Mouse (Mus musculus) left cerebral cortex, postnatal 36 days (tissue): Measurements from ENCODE around the gene Ptpn22. TPM values are rescaled to one million over a fixed set of nuclear protein-coding genes. Genes with fewer than 3 reads are reported as not detected.

Experiments
- DNase-seq, 2 experiments: peaks; one replicate each; pipeline ENCODE4 v3.0.0; 2021 to 2022; ENCODE audit warnings: low spot score in 2 of 2, mixed read lengths in 1 of 2
- intact Hi-C: fragments of 180-260 bp; cut with DNase I; formaldehyde crosslinking; loops from one replicate; pipeline ENCODE4 v1.15.1; 2025
- total RNA-seq, 2 experiments: library from RNA; stranded (reverse); gene quantifications; 2 replicates each; pipeline ENCODE4 v1.2.3; 2021

Gene Ptpn22
- total RNA-seq, 2 experiments from 2014 or later: 1.4 to 1.6 TPM

DNA sequence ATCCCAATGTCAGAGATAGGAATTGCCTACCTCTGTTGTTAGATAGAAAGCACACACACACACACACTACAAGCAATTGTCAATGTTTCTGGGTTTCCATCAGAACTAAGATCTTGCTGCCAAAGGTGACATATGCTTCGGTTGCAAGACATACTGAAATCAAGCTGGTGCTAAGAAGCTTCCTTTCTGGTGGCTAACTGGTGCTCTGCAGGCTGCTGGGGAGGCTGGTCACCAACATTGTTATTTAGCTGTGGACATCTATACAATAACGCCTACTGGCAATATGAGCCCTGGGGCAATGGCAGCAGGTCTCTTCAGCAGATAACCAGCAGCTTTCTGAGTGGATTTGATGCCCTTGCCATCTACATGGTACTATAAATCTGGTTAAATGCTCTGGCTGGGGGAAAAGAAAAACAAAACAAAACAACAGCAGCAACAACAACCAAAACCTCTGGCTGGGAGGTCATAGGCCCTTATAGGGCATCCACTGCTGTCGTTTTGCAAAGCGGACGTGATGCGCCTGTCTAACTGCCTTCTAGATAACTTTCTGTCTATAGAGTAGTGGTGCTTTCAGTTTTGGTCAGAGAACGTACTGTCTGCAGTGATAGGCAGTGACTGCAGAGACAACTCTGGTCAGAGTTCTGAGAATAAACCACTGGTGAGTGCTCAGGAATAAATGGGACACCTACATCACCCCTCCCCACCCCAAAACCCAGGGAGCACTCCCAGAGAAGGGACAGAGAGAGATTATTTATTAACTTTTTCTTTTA lies 2.4 kb upstream of the Ptpn22 start:
- DNase-seq: no peak
- intact Hi-C loops: no loop called here

DNA sequence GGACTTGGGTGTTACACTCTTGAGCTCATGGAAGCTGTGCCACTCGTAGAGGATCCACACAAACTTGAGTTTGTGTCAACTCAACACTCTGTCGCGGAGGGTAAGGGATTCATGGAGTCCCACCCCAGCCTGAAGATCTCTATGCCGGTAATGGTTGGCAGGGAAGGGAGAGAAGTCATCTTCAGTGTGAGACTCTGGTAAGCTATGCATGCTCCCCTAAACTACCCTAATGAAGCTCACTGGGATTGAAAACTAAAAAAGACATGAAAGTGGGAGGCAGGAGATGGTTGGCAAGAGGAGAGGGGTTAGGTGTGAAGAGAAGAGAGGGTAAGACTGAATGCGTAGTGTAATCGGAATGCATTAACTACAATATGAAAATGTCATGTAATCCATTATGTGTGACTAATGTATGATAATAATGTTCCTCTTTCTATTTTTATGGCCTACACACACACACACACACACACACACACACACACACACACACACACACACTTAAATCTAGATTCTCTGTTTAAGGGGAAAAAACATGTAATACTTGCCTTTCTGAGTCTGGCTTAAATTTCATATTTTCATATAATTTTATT lies 1.5 kb upstream of the Ptpn22 start:
- intact Hi-C loops: no loop called here
- DNase-seq: no peak

DNA sequence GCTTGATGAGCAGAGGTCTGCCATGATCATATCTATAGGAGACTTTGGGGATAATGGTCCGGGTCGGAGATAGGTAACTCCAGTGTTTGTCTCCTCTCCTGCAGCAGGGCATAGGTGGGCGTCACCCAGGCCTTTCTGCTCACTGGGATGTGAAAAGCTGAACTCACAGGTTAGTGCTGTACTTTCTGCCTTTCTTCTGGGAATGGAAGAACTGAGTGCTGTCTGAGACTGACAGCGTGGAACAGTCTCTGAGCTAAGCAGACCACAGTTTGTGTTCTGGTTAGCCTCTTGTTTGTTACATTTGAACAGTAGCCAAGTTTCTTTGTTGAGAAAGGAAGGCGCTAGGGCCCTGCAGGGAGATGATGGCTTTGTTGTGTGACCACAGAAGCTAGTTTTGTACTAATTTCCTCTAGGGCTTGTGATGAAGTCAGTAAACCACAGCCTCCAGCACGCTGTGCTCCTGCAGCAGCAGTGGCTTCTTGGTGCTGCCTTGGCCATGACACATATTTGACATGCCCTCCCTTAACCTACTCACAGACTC lies 326 bp downstream of the Ptpn22 start:
- DNase-seq: no peak
- intact Hi-C loops: no loop called here

DNA sequence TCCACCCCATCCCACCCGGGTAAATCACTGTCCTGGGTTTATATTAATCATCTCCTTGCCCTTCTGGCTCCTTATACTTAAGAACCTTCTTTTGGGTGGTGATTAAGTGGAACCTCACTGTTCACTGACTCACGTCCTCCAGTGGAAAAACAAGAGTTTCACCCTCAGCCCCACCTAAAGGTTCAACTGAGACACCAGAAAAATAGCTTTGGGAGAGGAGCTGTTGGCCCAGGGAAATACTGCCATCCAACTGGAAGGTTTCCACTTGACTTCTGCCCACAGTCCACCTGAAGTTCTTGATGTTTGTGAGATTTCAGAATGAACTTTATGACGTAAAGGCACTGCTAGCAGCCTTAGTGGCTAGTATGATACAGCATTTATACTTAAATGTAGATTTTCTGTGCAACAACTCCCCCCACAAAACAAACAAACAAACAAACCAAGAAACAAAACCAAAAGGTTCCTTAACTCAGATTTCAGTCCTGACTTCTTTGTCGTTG lies 3.2 kb downstream of the Ptpn22 start:
- intact Hi-C loops: no loop called here
- no peak for DNase-seq

DNA sequence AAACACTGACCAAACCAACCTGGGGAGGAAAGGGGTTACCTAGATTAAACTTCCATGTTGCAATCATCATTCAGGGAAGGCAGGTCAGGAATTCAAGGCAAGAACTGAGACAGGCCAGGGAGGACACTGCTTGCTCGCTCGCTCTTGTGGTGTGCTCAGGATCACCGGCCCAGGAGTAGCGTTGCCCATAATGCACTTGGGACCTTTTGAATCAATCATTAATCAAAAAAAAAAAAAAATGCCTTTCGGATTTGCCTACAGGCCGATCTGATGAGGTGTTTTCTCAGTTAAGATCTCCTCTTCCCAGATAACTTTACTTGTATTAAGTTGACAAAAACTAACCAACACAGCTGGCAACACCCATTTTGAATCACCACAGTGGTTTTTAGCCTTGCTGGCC lies 4.6 kb downstream of the Ptpn22 start:
- intact Hi-C loops: no loop called here
- no peak for DNase-seq

DNA sequence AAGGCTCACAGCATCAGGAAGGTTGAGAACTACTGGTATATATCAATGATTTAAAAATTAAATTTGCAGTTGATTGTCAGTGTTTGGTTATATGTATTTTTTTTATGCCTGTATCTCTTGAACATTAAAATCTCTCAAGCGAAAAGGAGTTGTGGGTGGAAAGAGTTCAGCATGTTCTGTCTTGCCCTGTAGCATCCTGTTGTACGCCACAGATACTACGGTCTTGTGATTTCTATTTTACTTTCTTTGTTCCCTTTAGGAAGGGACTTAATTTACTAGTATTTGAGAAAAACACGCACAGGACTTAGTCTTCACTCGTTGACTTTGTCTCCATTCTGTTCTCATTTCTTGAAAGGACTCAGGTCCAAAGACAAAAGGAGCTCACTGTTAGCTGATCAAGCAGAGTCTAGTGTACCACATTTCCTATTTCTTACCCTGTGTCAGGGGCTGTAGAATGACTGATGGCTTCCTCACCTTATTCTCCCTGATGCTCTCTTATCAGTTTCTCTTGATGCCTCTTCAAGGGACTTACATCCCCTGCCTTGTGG lies 7.9 kb downstream of the Ptpn22 start:
- intact Hi-C loops: no loop called here
- no peak for DNase-seq

DNA sequence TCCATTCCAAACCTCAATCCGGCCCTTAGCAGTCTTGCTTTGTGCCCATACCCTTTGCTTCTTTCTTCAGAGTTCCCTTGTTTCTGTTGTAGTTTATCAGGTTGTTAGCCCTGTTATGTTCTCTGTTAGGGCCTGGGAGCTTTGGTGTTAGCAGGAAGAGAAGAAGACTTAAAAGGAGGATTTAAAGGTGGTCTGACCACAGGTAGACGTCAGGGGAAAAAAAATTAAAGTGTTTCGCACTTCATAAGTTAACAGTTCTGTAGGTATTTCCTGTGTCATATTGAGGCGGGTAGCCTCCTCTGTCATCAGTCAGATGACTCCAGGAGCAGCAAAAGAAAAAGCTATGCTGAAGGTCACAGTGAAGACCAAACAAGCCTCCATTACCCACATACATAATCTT lies 8.4 kb downstream of the Ptpn22 start:
- DNase-seq: no peak
- intact Hi-C loops: no loop called here

DNA sequence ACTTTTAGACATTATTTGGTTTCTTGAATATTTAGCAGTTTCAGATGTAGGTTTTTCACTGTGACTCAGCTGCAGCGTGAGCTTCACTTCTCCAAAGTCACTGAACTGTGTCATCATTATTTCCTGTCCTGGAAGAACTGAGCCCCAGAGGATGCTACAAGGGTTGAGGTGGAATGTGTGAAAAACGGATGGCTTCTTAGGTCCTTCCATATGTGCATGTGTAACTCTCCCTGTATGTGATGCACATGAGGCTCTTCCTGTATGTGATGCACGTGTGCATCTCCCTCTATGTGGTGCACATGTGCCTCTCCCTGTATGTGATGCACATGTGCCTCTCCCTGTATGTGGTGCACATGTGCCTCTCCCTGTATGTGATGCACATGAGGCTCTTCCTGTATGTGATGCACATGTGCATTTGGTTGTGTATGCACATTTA lies 13.1 kb downstream of the Ptpn22 start:
- no peak for DNase-seq
- intact Hi-C loops: no loop called here

DNA sequence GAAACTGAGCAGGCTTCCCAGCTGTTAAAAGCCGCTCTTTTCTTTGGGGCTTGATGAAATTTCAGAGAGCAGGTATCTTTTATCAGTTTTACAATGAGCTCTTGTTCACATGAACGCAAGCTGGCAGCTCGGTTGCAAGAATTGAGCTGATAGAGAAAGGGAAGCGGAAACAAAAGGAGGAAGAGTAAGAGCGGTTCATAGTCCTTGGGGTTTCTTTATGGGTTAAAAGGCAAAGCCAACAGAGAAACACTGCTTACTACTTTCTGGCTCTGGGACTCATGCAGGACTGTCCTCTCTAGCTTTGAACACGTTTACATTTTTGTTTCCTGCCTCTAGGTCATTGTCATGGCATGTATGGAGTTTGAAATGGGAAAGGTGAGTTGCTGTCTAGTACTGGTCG lies 14.7 kb downstream of the Ptpn22 start:
- intact Hi-C loops: no loop called here
- DNase-seq: no peak

DNA sequence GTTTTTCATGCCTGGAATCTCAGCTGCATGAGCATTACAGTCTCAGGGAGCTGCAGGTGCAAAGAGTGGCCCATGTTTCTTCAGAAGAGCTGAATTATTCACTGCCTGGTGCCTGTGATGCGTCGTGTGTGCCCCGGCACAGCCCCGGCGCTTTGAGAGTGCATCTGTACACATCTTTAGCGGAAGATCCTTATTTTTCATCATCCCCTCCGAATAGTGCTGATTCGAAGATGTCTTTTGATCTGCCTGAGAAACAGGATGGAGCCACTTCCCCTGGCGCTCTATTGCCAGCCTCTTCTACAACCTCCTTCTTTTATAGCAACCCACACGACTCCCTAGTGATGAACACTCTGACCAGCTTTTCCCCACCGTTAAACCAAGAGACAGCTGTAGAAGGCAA lies 26.4 kb downstream of the Ptpn22 start:
- no peak for DNase-seq
- intact Hi-C loops: loop anchor here (5.0 kb wide), 2 partner anchors 64 to 134 kb away; no protein-coding TSS in a partner anchor

DNA sequence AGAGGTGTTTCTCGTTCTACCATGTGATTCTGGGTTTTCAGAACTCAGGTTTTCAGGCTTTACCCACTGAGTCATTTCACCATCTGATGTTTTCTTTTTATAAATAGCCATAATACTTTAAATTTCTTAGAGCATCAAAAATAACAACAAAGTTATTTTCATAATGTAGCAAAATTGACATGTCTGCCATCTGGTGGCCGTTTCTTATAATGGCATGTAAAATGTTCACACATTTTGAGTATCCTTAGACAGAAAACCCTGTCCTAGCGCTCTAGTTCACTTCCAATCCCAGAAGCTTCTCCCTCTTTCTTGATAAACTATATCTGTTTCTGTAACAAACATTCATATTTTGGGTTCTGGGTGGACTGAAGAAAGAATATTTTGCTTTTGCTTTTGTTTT lies 28.0 kb downstream of the Ptpn22 start:
- no peak for DNase-seq
- intact Hi-C loops: loop anchor here (5.0 kb wide), 2 partner anchors 65 to 135 kb away; no protein-coding TSS in a partner anchor

DNA sequence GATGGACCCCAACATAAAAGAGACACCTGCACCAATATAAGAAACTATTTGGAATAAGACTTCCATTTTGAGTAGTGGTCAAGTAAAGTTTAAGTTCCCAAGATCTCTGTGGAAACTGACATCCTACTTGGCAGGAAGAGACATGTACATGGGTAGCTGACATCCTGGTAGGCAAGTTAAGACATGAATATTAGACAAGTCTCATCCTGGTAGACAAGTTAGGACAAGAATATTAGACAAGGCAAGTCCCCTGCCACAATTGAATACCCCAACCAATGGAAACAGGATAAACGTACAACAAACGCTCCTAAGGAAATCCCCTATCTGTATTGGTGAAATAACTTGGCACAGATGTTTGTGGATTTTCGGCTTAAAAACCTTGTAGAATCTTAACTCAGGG lies 33.8 kb downstream of the Ptpn22 start:
- DNase-seq: no peak
- intact Hi-C loops: no loop called here

DNA sequence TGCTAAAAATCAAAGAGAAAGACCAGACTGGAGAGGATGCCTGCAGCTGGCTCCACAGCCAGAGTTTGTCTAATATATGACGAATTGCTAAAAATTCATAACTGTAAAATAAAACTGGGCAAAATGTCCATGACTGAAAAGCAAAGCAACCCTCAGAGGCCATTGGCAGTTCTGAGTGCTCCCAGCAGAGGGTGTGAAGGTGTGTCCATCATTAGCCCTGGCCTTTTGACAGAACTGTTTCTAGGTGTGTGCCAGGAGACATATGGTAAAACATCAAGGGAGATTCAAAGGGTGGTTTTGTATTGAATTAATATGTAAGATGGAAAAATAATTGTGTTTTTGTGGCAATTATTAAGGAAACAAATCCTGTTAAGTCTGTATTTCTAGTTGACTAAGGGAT lies 45.1 kb downstream of the Ptpn22 start:
- intact Hi-C loops: no loop called here
- DNase-seq: no peak

DNA sequence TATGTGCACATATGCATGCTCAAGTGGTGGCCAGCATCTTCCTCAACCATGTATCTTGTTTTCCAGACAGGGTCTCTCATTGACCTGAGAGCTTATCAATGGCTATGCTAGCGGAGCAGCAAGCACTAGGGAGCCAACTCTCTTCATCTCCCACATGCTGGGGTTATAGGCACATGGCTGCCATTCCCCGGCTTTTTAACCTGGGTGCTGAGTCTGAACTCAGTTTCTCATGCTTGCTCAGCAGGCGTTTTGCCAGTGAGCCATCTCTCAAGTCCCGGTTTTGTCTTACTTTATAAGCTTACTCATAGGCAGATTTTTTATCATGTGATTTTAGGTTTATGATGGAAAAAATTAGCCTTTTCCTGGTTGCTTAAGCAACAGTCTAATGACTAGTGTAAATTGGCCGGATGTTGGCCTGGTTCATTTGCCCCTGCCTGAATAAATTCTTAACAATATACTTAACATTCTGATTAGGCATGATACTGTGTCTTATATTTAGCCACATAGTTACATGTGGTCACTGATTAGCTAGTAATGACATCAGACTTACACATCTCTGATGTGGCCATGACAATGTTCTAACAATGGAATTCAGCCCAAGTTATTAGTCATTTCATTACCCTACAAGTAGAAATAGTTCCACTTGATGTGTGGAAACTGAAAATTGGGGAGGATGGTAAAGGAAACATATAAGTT lies 47.9 kb downstream of the Ptpn22 start:
- DNase-seq: no peak
- intact Hi-C loops: no loop called here

DNA sequence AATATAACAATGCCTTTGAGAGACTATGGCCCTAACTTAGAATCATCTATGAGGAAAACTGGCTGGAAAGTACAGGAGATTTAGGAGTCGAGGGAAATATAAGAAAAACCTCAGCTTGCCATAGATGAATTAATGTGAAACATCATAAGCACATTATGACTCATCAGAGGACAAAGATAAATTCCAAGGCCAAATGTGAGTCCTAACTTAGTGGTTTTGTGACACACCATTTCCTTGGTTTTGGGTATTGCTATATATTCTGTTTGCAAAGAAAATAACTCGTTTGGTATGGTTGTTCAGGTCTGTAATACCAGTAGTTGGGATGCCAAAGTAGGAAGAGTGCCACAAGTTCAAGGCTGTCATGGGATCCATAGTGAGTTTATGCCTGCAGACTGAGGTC lies 49.2 kb downstream of the Ptpn22 start:
- intact Hi-C loops: no loop called here
- DNase-seq: no peak

DNA sequence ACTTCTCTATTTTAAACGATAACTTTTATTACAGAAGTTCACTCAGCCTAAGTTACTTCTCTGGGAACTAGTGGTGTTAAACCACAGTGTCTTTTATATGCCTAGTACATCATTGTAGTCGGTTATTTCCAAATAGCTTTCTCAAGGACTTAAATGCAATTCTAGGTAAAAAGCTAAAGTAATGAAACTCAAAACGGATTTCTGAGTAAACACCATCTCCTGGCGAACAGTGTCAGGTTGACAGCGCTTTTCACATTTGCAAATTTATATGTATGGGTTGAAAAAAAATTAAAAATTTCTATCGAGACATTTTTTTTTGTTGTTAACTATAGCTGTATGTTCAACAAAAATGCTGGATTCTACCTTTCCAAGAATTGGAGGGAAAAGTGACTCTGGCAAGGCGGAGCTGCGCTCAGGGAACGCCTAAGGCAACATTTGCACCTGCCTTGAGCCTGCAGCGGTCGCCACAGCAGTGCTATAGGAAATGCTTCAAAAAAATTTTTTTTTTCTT lies 53.9 kb downstream of the Ptpn22 start:
- intact Hi-C loops: loop anchor here (5.0 kb wide), 1 partner anchor 106 kb away; the partner anchor contains the start of genes Ap4b1, Dclre1b and Gm43064
- DNase-seq: no peak

DNA sequence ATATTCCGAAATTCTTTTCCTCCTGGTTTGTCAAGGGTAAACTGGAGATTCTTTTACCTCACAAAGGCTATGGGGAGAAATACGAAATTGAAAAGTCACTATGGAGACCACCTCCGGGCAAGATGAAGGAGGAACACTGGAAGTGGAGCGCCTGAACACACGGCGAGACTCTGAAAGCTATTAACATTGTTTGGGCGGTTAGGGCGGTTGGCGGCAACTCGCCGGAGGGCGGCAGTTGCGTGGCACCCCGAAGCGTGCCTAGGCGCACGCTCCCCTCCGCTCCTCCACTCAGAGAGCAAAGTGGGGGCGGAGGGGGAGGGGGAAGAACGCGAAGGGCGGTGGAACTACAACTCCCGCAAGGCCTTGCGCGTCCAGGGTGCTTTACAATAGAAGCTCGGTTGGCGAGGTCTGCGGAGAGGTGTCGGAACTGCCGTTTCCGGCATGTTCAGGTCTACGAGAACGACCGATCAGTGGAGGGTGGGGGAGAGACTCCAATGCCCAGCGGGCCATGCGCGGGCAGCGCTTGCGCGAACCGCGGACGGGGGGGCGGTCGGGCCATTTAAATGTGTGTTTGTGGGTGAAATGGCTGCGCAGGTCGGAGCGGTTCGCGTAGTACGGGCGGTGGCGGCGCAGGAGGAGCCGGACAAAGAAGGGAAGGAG lies 54.5 kb downstream of the Ptpn22 start, which contains the start of gene Rsbn1:
Gene Rsbn1, plus strand, starts transcription at position 111 of the 660 bp plus-strand sequence.
- intact Hi-C loops: loop anchor here (2.0 to 5.0 kb wide), 3 partner anchors 55 to 123 kb away; partner anchors contain the start of genes Ap4b1, Dclre1b, Gm43064 and Hipk1
- DNase-seq: peak; percentile 96 to 98

DNA sequence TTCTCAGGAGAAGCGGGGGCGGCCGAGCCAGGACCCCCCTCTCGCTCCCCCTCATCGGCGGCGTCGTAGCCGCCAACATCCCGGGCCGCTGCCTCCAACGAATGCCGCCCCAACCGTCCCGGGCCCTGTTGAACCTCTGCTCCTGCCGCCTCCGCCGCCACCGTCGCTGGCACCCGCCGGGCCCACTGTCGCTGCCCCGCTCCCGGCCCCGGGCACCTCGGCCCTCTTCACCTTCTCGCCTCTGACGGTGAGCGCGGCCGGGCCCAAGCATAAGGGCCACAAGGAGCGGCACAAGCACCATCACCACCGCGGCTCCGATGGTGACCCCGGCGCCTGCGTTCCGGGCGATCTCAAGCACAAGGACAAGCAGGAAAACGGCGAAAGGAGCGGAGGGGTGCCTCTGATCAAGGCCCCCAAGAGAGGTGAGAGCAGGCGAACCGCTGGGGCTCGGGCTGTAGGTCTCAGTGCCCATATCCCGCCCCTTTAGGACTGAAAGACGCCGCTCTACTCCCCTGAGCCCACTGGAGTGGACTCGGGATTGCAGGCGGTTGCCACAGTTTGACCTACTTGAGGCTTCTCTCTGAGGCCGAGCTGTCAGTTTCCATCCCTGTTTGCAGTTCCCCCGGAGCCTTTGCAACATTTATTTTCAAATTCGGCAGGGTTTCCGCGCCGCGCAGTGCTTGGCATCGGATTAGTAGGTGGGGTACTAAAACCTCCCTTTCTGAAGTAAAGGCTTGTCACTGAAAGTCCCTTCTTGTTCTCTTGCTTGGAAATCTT lies 55.3 kb downstream of the Ptpn22 start:
- peak; percentile 44 to 65 for DNase-seq
- intact Hi-C loops: loop anchor here (2.0 to 5.0 kb wide), 3 partner anchors 54 to 124 kb away; partner anchors contain the start of genes Ap4b1, Dclre1b, Gm43064 and Hipk1
